Mouse (Mus musculus): Measurements from ENCODE around the gene Slc35b2.
A peak's percentile ranks its signal among the peaks of the same experiment; 100 is the strongest.

Gene Slc35b2

DNA sequence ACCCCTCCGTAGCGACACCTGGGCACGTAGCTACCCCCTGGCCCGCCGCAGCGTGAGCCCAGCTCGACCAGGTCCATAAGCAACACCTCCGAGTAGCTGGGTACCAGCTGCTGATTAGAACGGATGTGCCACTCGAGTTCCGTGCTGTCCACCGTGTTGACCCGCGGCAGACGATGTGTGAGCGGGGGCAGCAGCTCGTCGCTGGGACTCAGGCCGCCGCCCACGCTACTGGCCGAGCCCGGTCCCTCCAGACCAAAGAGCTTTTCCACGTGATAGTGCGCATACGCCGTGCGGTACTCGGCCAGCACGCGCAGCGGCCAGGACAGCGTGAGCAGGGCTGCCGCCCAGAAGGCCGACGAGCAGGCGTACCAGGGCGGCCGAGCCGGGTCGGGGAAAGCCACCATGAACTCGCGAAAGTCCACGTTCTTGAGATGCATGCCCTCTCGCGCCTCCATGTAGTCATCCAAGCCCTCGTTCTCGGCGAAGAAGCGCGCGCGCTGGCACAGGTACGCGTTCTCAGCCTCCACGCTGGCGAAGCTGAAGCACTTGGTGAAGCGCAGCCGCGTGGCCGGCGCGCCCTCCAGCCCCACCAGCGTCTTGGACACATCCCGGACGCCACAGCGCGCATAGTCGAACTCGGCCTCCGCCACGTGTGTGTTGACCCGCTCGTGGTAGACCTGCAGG is 18.3 kb upstream of the Slc35b2 start:
- DNase-seq: no peak

DNA sequence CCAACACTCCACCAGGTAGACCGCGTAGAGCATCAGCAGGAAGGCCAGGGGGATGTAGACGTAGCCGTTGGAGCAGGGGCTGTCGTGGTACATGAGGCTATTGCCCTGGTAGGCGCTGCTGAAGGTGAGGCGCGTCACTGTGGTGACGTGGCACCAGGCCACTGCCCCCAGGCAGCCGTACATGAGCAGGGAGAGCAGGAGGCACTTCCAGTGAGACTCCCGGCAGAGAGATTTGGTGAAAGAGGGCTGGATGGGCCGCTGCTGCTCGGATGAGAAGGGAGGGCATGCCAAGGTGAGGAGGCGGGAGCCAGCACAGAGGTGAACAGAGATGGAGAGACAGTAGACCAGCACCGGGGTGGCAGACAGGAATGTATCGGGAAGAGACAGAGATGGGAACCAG is 16.7 kb upstream of the Slc35b2 start:
- no peak for DNase-seq

- no peak for DNase-seq
These were observed 16.0 kb upstream of the Slc35b2 start for GRCm38 (mm10) chr17:45547461-45548190.

DNA sequence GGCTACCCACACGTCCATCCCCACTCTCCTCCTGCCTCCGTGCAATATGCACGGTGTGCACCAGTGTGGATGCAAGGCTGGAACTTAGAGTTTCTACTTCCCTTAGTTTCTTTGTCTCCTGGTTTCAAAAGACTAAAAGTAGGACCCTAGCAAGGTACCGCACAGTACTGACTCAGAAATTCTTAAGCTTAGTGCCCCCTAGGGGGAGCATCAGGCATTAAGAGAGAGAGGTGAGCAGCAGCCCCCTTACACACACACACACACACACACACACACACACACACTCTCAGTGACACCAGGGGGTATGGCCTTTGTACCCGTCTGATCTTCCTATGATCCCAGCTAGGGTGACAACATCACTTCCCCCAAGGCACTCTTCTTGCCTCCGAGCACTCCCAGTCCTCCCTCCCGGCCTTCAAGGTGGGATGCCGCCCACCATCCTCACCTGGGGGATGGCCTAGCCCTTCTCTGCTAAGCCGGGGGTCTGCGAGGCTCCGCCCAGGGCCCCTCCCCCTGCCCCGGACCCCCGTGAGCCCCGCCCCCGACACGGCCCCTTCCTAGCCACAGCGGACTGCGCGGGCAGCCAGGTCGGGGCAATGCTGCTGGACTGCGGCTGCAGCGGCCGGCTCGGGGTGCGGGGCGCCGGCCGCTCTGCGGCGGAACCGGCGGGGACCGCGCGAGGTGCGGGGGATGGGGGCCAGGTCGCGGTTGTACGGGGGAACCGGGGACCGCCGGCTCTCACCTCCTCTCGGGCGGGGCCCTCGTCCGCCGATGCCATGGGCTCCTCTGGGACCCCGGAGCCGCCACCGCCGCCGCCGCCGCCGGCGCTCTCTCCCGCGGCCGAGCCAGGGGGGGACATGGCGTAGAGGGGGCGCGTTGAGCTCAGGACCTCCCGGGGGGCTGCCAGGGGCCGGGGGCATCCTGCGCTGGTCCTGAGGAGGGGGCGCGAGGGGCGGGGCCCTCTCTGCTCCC is 14.8 kb upstream of the Slc35b2 start:
- peak; percentile 71 for DNase-seq

DNA sequence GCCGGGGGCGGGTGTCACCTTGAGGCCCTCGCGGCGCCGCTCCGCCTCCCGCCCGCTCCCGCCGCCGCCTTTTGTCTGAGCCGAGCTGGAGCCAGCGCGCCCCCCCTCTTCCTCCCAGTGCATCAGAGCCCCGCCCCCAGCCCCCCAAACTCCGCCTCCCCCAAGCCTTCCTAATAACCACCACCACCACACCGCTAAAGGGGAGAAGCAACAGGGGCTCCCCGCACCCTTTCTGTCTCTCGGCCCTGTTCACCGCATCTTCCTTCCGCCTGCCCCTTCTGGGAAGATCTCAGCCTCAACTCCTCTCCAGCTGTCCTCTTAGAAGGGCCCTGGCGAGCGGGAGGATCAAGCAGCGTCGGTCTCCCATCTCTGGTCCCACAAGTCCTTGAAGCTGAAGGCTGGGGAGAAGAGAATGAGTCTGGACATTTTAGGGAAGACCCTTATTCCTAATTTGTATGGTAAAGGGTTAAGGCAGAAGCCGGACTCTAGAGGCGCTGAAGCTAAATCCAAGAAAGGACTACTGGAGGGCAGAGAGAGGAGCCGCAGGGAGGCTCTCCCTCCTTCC is 14.0 kb upstream of the Slc35b2 start, which contains the start of gene Tmem151b:
Gene Tmem151b (minus strand): TSS at position 61 of the 565 bp plus-strand sequence.
- DNase-seq: peak; percentile 77

- DNase-seq: no peak
These were observed 13.4 kb upstream of the Slc35b2 start for GRCm38 (mm10) chr17:45550253-45550652.

DNA sequence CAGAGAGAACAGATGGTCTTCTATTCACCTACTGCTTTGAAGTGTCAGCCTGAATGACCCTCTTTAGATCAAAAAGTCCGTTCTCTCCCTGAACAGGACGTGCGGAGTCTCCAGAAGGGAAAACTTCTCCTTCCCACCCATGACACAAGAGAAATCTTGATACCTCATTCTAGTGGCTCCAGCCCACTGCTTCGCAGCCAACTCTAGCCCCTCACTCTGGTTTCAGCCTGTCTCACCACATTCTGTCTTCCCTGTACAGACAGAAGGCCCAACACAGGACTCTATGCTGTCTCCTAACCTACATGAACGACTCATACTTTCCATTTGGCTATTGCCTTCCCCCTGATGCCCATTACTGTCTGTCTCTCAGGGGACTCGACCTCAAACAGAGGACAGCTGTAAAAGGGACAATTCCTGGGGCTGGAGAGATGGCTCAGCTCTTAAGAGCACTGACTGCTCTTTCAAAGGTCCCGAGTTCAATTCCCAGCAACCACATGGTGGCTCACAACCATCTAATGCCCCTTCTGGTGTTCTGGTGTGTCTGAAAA is 12.4 kb upstream of the Slc35b2 start:
- no peak for DNase-seq

DNA sequence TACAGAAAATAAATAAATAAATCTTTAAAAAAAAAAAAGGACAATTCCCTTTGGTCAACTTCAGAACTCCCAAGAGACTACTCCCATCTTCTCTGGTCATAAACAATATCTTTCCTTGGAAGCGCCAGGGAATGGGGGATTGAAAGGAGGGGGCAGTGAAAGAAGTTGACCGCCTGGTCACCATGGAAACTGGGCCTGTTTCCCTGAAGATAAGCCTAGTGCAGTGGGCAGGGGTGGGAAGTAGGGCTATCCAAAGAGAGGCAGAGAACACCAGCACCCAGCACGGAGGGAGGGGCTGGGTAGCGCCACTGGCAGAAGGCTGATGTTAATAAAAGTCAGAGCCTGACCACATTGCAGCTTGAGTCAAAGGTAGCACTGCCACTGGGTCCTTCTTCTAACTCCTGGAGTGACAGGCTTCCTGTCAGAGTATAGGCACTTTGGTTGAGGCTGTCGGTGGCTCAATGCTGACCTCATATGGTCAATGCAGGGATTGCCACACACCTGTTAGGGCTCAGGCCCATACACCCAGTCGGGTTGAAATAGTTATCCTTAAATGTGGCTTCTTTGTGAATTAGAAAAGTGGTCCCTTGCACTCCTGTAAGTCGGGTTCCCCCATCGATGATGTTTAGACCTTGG is 11.7 kb upstream of the Slc35b2 start:
- peak; percentile 73 for DNase-seq

DNA sequence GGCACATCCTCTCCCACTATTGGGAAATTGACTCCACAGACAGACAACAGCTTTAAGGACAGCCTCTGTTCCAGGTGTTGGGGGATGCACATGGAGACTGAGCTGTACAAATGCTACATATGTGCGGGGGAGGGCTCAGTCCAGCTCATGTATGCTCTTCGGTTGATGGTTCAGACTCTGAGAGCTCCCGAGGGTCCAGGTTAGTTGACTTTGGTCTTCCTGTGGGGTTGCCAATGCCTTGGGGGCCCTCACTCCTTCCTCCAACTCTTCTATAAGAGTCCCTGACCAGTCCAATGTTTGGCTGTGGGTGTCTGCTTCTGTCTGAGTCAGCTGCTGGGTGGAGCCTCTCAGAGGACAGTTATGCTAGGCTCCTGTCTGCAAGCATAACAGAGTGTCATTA is 10.6 kb upstream of the Slc35b2 start:
- no peak for DNase-seq

DNA sequence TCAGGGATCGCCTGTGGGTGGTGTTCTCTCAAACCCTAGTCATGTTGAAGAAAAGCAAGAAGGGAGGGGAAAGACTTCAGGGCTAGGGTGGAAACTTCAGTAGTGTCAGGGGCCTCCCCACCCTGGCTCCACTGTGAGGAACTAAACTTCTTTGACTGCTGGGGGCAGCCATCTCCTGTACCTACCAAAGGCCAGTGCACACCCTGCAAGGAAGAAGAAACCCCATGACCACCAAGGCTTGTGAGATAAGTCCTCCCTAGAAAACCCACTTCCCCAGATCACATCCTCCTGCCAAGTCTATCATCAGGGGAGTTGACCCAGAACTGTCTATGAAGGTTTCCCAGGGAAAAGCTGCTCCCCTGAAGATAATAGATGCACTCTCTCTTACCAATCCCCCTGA is 9.3 kb upstream of the Slc35b2 start:
- no peak for DNase-seq

DNA sequence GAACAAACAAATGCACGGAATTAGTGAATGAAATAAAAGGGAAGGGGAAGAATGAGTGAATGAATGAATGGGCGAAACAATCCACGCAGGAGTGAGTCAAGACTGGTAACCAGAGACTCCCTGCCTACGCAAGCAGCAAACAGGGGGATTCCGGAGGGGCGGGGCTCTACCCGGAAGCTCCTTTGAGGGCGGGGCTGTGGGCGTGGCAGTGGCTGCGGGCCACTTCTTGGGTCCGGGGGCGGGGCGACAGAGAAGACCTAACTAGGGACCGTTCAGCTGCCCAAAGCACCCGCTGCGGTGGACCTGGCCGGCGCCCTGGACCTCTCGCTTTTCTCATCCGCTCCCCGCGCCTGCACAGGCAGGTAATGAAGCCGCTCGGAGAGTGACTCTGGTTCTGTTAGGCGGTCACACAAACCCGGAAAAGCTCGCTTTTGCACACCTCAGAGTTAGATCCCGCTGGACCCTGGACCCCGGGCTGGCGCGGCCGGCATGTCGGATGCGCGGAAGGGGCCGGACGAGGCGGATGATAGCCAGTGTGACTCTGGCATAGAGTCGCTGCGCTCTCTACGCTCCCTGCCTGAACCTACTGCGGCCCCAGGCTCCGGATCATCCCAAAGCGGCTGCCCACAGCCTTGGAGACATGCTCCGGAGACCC is 8.1 kb upstream of the Slc35b2 start, which contains the start of gene Nfkbie:
Gene Nfkbie (plus strand): TSS at position 252 of the 655 bp plus-strand sequence.
- DNase-seq: peak; percentile 90

DNA sequence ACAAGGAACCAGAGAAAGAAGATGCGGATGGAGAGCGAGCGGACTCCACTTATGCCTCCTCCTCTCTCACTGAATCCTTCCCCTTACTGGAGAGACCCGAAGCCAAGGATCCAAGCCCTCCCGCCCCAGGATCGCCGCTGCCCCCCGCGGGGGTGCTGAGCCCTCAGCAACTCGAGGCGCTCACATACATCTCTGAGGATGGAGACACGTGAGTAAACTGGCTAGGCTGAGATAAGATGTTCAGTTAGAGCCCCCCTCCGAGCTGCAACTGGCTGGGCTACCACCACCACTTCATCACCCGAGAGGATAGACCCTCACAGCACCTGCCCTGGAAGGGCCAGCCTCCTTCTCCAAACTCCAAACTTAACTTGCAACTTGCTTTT is 7.6 kb upstream of the Slc35b2 start:
- no peak for DNase-seq

DNA sequence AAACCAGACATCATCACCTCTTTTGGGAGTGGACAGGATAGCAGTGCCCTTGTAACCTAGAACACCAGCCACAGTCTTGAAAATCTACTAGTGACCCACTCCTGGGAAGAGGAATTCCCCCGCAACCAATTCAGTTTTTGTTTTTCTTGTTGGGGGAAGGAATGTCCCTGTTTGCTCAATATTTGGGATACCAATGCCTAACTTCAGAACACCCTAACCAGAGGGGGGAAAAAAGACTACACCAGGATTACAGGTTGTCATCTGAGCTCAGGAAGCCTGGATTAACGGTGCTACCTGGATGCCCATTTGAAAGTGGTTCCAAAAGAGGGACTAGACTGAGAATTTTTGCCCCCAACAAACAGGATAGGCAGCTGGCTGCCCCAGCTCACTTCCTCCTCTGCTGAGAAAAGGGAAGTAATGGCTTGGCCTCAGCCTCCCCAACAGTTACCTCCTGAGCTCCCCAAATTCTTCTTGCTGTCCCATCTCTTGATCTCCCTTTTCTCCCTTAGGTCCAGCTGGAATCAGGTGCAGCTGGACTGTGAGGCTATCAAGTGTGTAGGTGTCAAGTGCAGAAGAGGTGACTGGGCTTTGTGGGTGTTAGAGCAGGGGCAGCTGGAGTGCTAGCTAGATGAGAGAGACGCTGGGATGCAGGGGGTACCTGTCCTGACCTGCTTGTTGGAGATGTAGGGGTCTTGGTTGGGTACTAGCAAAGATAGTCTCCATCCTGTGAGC is 7.0 kb upstream of the Slc35b2 start:
- DNase-seq: no peak

GRCm38 (mm10) chr17:45557246-45557824 is 6.3 kb upstream of the Slc35b2 start:
- no peak for DNase-seq

GRCm38 (mm10) chr17:45557998-45558862 is 5.4 kb upstream of the Slc35b2 start:
- no peak for DNase-seq

GRCm38 (mm10) chr17:45559732-45560525 is 3.7 kb upstream of the Slc35b2 start:
- no peak for DNase-seq

- no peak for DNase-seq
These were observed 458 bp upstream of the Slc35b2 start for GRCm38 (mm10) chr17:45563216-45563615.

GRCm38 (mm10) chr17:45564531-45565084 is 934 bp downstream of the Slc35b2 start:
- no peak for DNase-seq
